Mouse (Mus musculus) adrenal gland, postnatal 14 days (tissue): ENCODE measurements around the gene Hist1h4c. TPM values are rescaled to one million over a fixed set of nuclear protein-coding genes. Genes with fewer than 3 reads are reported as not detected.

ENCODE experiments used
- DNase-seq: peaks from one replicate; pipeline ENCODE4 v3.0.0; 2021; ENCODE audit warnings: mixed read lengths
- long read RNA-seq, 2 experiments: library from polyadenylated mRNA; stranded (forward); transcript quantifications; one replicate each; pipeline ENCODE4 v2.0.0; 2021
- total RNA-seq: library from RNA; stranded (reverse); gene quantifications from 2 replicates; pipeline ENCODE4 v1.2.3, GENCODE M21; 2021

Hist1h4c gene
- total RNA-seq = 161 and 165 TPM in 2 replicates
- long read RNA-seq, experiment 1, partial matches to known transcripts = 0 of 1 reads
- long read RNA-seq, experiment 1, other reads (novel, unspliced or antisense) = 0 of 1 reads
- long read RNA-seq, experiment 2, partial matches to known transcripts = 0 of 1 reads
- long read RNA-seq, experiment 2, other reads (novel, unspliced or antisense) = 0 of 1 reads

GRCm38 (mm10) chr13:23698300-23698693 is at the start of gene Hist1h4c:
Gene Hist1h4c, minus strand, starts transcription at chr13:23698454.
- DNase-seq = peak; percentile 99

DNA sequence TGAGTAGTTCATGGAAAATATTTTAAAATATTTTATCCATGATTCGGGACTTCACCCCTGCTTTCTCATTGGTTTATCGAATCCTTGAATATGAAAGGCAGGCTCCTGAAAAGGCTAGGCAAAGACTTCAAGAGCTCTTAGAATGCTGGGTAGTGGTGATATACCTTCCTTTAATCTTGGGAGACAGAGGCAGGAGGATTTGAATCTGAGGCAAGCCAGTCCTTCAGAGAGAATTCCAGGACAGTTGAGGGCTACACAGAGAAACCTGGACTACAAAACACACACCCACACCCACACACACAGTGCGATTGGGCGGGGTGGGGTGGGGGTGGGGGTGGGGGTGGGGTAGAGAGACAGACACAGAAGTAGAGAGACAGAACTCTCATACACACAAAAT is 49.6 kb upstream of the Hist1h4c start:
- DNase-seq = no peak

- no peak for DNase-seq
Observed at GRCm38 (mm10) chr13:23747081-23747891, 49.0 kb upstream of the Hist1h4c start.

GRCm38 (mm10) chr13:23746201-23747080 is 48.2 kb upstream of the Hist1h4c start, which contains the start of gene Hist1h2bb:
Gene Hist1h2bb, plus strand, starts transcription at chr13:23746734.
- peak; percentile 69 for DNase-seq

- DNase-seq = peak; percentile 90
Observed at GRCm38 (mm10) chr13:23745381-23746161, 47.3 kb upstream of the Hist1h4c start, which contains the start of gene Hist1h3c. Gene Hist1h3c, minus strand, starts transcription at chr13:23745602.

DNA sequence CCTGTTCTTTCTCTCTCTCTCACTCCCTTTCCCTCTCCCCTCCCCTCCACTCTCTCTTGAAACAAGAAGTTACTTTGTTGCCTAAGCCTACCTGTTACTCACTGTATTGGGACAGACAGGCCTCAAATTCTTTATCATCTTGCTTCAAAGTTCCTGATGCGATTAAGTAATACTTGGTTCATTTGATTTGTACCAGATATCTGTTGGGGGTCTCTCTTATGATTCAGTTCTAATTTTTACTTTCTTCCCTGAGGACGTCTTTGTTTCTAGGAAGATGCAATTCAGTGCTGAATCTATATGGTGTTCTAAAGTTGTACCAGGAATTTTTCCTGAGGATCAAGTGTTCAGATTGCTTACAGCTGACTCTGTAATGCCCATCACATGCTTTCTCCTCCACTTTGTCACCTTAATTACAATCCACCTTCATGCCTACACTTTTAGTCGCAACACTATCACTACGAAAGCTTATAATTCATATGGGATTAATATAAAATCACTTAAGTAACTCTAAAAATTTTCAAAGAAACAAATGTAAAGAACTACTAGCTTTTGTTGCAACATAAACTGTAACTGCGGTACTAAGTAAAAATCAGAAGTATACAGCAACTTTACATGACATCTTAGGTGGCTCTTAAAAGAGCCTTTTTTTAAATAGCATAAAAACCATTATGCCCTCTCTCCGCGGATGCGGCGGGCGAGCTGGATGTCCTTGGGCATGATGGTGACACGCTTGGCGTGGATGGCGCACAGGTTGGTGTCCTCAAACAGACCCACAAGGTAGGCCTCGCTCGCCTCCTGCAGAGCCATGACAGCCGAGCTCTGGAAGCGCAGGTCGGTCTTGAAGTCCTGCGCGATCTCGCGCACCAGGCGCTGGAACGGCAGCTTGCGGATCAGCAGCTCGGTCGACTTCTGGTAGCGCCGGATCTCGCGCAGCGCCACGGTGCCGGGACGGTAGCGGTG is 46.4 kb upstream of the Hist1h4c start:
- DNase-seq = no peak

GRCm38 (mm10) chr13:23743963-23744362 is 45.7 kb upstream of the Hist1h4c start:
- DNase-seq = no peak

- DNase-seq = no peak
Observed at GRCm38 (mm10) chr13:23743215-23743614, 45.0 kb upstream of the Hist1h4c start.

GRCm38 (mm10) chr13:23742007-23742406 is 43.8 kb upstream of the Hist1h4c start:
- no peak for DNase-seq

GRCm38 (mm10) chr13:23740910-23741309 is 42.7 kb upstream of the Hist1h4c start:
- no peak for DNase-seq

DNA sequence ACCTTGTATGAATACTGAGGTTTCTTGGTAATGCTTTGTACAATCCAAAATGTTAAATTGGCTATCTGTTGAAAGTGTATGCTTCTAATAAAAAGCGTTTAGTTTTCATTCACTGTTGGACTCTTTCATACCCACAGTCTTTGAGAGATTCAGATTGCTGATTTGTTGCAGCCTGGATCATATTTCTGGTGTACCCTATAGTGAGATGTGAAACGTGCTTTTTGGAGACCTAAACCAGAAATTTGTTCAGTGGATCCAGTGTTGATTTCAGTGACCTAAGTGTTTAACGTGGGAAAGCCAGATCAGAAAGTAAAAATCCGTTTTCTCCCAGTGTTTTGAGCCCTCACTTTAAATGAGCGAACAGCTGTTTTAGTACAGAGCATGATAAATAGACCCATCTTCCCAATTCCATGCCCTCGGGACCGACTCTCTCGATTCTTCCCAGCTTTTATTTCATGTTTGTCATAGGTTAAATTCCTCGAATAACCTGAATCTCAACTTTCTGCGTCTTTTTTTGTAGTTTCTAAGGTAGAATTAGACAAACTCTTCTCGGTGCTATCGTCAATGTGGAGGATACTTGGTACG is 42.1 kb upstream of the Hist1h4c start:
- no peak for DNase-seq

DNA sequence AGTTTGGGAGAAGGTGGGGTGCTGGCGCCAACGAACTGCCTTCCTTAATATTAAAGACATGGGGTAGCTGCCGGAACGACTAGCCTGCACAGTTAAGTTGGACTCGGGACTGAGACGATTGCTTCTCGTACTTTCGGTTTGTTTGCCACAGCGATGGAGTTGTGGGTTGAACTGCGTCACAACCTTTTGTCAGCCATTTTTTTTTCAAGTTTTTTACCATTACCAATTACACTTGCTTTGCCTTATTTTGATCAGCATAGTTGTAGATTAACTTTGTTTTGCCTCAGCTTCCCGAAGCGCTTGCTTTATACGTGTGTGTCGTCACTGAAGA is 41.6 kb upstream of the Hist1h4c start:
- no peak for DNase-seq

GRCm38 (mm10) chr13:23739069-23739921 is 41.0 kb upstream of the Hist1h4c start:
- peak; percentile 95 for DNase-seq

DNA sequence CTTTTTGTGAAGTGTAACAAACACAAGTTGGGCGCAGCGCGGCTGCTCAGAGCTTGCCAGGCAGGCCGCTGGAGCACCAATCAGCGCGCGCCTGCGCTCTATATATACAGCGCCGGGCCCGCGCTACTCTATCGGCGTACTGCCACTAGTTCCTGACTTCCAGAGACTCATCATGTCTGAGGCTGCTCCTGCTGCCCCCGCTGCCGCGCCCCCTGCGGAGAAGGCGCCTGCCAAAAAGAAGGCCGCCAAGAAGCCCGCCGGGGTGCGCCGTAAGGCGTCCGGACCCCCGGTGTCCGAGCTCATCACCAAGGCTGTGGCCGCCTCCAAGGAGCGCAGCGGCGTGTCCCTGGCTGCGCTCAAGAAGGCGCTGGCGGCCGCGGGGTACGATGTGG is 40.4 kb upstream of the Hist1h4c start, which contains the start of gene Hist1h1c:
Gene Hist1h1c, plus strand, starts transcription at position 132 of the 392 bp plus-strand sequence.
- DNase-seq = peak; percentile 96

DNA sequence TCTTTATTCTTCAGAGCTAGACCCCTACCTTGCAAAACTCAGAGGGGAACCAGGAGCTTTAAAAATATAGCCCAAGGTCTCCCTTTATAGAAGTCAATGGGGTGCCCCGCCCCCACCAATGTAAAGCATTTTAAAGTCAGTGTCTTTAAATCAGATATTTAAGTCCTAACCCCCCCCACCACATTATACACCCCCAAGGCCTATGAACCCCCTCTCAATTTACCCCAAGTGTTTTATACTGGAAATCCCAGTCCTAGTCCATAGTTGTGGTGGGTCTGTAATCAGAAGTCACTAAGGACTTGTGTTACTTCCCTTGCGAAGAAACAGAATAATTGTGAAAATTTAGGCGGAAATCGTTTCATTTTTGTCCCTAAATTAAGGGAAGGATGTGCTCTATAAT is 39.8 kb upstream of the Hist1h4c start:
- DNase-seq = no peak

DNA sequence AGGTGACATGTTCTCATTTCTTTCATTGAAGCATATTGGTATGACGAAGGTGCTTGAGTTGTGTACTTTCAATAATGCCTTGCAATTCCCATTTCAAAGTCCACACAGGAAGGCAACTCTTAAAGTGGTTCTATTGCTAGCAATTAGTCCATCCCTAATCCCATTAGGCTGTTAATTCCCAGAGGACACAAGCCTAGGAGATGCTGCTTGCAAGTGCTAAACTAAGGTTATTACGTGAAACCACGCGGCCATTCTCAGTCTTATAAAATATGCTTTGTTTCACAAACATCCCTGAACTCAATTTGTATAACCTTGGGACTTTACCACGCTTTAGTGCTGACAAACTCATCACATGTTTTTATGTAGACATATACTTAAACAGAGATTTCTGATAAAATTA is 38.8 kb upstream of the Hist1h4c start:
- DNase-seq = no peak

- peak; percentile 58 for DNase-seq
Observed at GRCm38 (mm10) chr13:23732156-23732804, 34.0 kb upstream of the Hist1h4c start.

GRCm38 (mm10) chr13:23730479-23730878 is 32.2 kb upstream of the Hist1h4c start:
- peak; percentile 62 for DNase-seq

- no peak for DNase-seq
Observed at GRCm38 (mm10) chr13:23729706-23730105, 31.5 kb upstream of the Hist1h4c start.
